Mouse (Mus musculus): ENCODE measurements around the gene Furin.

GRCm38 (mm10) chr7:80371041-80371751, 34.0 kb downstream of the Furin start, which contains the start of gene Man2a2:
- TF ChIP-seq TBP (IDR thresholded peaks at IDR 0.05; ENCODE audit: low read depth, low read length) (no peak), NELFE (IDR thresholded peaks at IDR 0.05; ENCODE audit: low read depth, low read length) (no peak; the same call in 1 of the 2 replicates), POLR2A (IDR thresholded peaks at IDR 0.05; ENCODE audit: control insufficient read depth in 1 of 2, insufficient read depth in 1 of 2, low read depth in 1 of 2, low read length in 2 of 2, poor library complexity in 1 of 2) (peak in 1 of 2 experiments; percentile 26; a peak in 1 of 4 replicates), CTCF (IDR thresholded peaks at IDR 0.05 in 2 of 3, conservative IDR thresholded peaks at IDR 0.05 in 1 of 3; ENCODE audit: control insufficient read depth in 1 of 3, insufficient read depth in 1 of 3, low read depth in 2 of 3, low read length in 3 of 3, poor library complexity in 1 of 3, severe bottlenecking in 1 of 3) (peak in 2 of 3 experiments; percentile 90 to 96; a peak in 5 of 6 replicates), MAX (IDR thresholded peaks at IDR 0.05; ENCODE audit: low read length) (no peak), GABPA (IDR thresholded peaks at IDR 0.05; ENCODE audit: low read depth, low read length) (no peak)

Data from MEL (cell line).